Mouse (Mus musculus) left cerebral cortex, adult 2 months (tissue): ENCODE data around the gene Btbd11. TPM values are rescaled to one million over a fixed set of nuclear protein-coding genes. Genes with fewer than 3 reads are reported as not detected.

Experiments used
- DNase-seq, 2 experiments: peaks; one replicate each; pipeline ENCODE4 v3.0.0; 2021 to 2022; ENCODE audit warnings: low spot score in 2 of 2, mixed read lengths in 1 of 2; ENCODE audit errors: extremely low spot score in 1 of 2
- H3K27ac ChIP-seq: fragments of 200-600 bp; 2 replicates; pipeline ENCODE4 v1.8.1; 2022
- H3K4me3 ChIP-seq: fragments of 200-600 bp; 2 replicates; pipeline ENCODE4 v1.8.1; 2022
- CTCF ChIP-seq: fragments of 200-600 bp; IDR thresholded peaks from 2 replicates; pipeline ENCODE4 v1.8.1; 2022; ENCODE audit warnings: antibody characterized with exemption, mild to moderate bottlenecking, moderate library complexity
- intact Hi-C: fragments of 180-260 bp; cut with DNase I; formaldehyde crosslinking; loops from one replicate; pipeline ENCODE4 v1.15.1; 2025
- total RNA-seq, 2 experiments: library from RNA; stranded (reverse); gene quantifications; 2 replicates each; pipeline ENCODE4 v1.2.3; 2021

The Btbd11 gene
- total RNA-seq, 2 experiments from 2014 or later: 26.9 to 33.7 TPM

GRCm38 (mm10) chr10:85465516-85466408, 79.1 kb downstream of the Btbd11 start:
- H3K27ac ChIP-seq: no peak overlapping the region
- no peak for DNase-seq
- TF ChIP-seq CTCF: no peak
- intact Hi-C loops: no loop called here
- no peak overlapping the region for H3K4me3 ChIP-seq

GRCm38 (mm10) chr10:85466409-85466761, 79.8 kb downstream of the Btbd11 start:
- no peak for TF ChIP-seq CTCF
- Histone ChIP-seq H3K4me3 (no peak overlapping the region), H3K27ac (no peak overlapping the region)
- DNase-seq: no peak
- intact Hi-C loops: no loop called here

GRCm38 (mm10) chr10:85467393-85467792, 80.8 kb downstream of the Btbd11 start:
- DNase-seq: no peak
- intact Hi-C loops: no loop called here
- no peak for TF ChIP-seq CTCF
- Histone ChIP-seq H3K4me3 (no peak overlapping the region), H3K27ac (no peak overlapping the region)

- TF ChIP-seq CTCF: no peak
- DNase-seq: no peak
- no peak overlapping the region for H3K4me3 ChIP-seq
- H3K27ac ChIP-seq: no peak overlapping the region
- intact Hi-C loops: no loop called here
These were observed 81.9 kb downstream of the Btbd11 start for GRCm38 (mm10) chr10:85468527-85468926.

- H3K4me3 ChIP-seq: no peak overlapping the region
- intact Hi-C loops: no loop called here
- no peak overlapping the region for H3K27ac ChIP-seq
- TF ChIP-seq CTCF: no peak
- no peak for DNase-seq
These were observed 82.7 kb downstream of the Btbd11 start for GRCm38 (mm10) chr10:85469341-85469740.

GRCm38 (mm10) chr10:85473265-85473664, 86.7 kb downstream of the Btbd11 start:
- no peak for TF ChIP-seq CTCF

GRCm38 (mm10) chr10:85473871-85474270, 87.3 kb downstream of the Btbd11 start:
- no peak for DNase-seq
- intact Hi-C loops: no loop called here
- Histone ChIP-seq H3K27ac (no peak overlapping the region), H3K4me3 (no peak overlapping the region)
- TF ChIP-seq CTCF: no peak

More at GRCm38 (mm10) chr10:85473265-85473664, 86.7 kb downstream of the Btbd11 start:
- H3K4me3 ChIP-seq: no peak overlapping the region
- intact Hi-C loops: no loop called here
- no peak overlapping the region for H3K27ac ChIP-seq
- DNase-seq: no peak

- intact Hi-C loops: no loop called here
- H3K4me3 ChIP-seq: no peak overlapping the region
- H3K27ac ChIP-seq: no peak overlapping the region
- TF ChIP-seq CTCF: no peak
- no peak for DNase-seq
These were observed 89.2 kb downstream of the Btbd11 start for GRCm38 (mm10) chr10:85475642-85476345.

GRCm38 (mm10) chr10:85479959-85480625, 93.5 kb downstream of the Btbd11 start:
- intact Hi-C loops: no loop called here
- H3K27ac ChIP-seq: no peak overlapping the region

GRCm38 (mm10) chr10:85481106-85481505, 94.5 kb downstream of the Btbd11 start:
- DNase-seq: no peak
- intact Hi-C loops: no loop called here
- Histone ChIP-seq H3K27ac (no peak overlapping the region), H3K4me3 (no peak overlapping the region)
- no peak for TF ChIP-seq CTCF

More at GRCm38 (mm10) chr10:85479959-85480625, 93.5 kb downstream of the Btbd11 start:
- H3K4me3 ChIP-seq: no peak overlapping the region
- DNase-seq: no peak
- no peak for TF ChIP-seq CTCF

- TF ChIP-seq CTCF: no peak
- intact Hi-C loops: no loop called here
- Histone ChIP-seq H3K4me3 (no peak overlapping the region), H3K27ac (no peak overlapping the region)
- peak; percentile 22 to 29 for DNase-seq
These were observed 95.5 kb downstream of the Btbd11 start for GRCm38 (mm10) chr10:85482064-85482473.

GRCm38 (mm10) chr10:85482480-85482879, 95.9 kb downstream of the Btbd11 start:
- H3K4me3 ChIP-seq: no peak overlapping the region
- intact Hi-C loops: no loop called here
- no peak for DNase-seq
- no peak for TF ChIP-seq CTCF
- H3K27ac ChIP-seq: no peak overlapping the region
